Mouse (Mus musculus) monocyte, adult 2 months (primary cell): ENCODE results near the gene Lax1.
"Not testable (repeated sequence)": the region's sequence is repeated elsewhere in the genome, so short reads cannot be mapped to it uniquely, and the experiment has no call there.

ENCODE experiments used
- DNase-seq, 2 experiments: peaks; one replicate each; pipeline ENCODE4 v3.0.0; 2022; ENCODE audit warnings: low spot score in 2 of 2, low read depth in 1 of 2

The Lax1 gene

GRCm38 (mm10) chr1:133689897-133690296 is at the start of gene Lax1:
Lax1 (minus strand) TSS chr1:133690108.
- no peak for DNase-seq

- no peak for DNase-seq
These were observed 46.8 kb upstream of the Lax1 start for GRCm38 (mm10) chr1:133736664-133737063.

GRCm38 (mm10) chr1:133735995-133736652 is 46.2 kb upstream of the Lax1 start:
- DNase-seq: no peak

- DNase-seq: no peak
These were observed 42.9 kb upstream of the Lax1 start for GRCm38 (mm10) chr1:133732814-133733213.

- DNase-seq: no peak
These were observed 38.4 kb upstream of the Lax1 start for GRCm38 (mm10) chr1:133728339-133728738.

- DNase-seq: no peak
These were observed 30.4 kb upstream of the Lax1 start for GRCm38 (mm10) chr1:133720342-133720741.

GRCm38 (mm10) chr1:133718786-133719185 is 28.9 kb upstream of the Lax1 start:
- no peak for DNase-seq

GRCm38 (mm10) chr1:133718296-133718695 is 28.4 kb upstream of the Lax1 start:
- DNase-seq: no peak

GRCm38 (mm10) chr1:133716464-133716863 is 26.6 kb upstream of the Lax1 start:
- DNase-seq: no peak

GRCm38 (mm10) chr1:133715191-133715590 is 25.3 kb upstream of the Lax1 start:
- DNase-seq: no peak

- no peak for DNase-seq
These were observed 23.1 kb upstream of the Lax1 start for GRCm38 (mm10) chr1:133713009-133713370.

GRCm38 (mm10) chr1:133712288-133713008 is 22.5 kb upstream of the Lax1 start:
- DNase-seq: no peak

GRCm38 (mm10) chr1:133711376-133711775 is 21.5 kb upstream of the Lax1 start:
- no peak for DNase-seq

GRCm38 (mm10) chr1:133710895-133711294 is 21.0 kb upstream of the Lax1 start:
- DNase-seq: no peak

GRCm38 (mm10) chr1:133709292-133709691 is 19.4 kb upstream of the Lax1 start:
- DNase-seq: no peak

GRCm38 (mm10) chr1:133701824-133702223 is 11.9 kb upstream of the Lax1 start:
- DNase-seq: not testable (repeated sequence)

- DNase-seq: no peak
These were observed 8.2 kb upstream of the Lax1 start for GRCm38 (mm10) chr1:133697935-133698620.

- no peak for DNase-seq
These were observed 6.0 kb upstream of the Lax1 start for GRCm38 (mm10) chr1:133695901-133696300.

GRCm38 (mm10) chr1:133694876-133695275 is 5.0 kb upstream of the Lax1 start:
- no peak for DNase-seq

GRCm38 (mm10) chr1:133694301-133694700 is 4.4 kb upstream of the Lax1 start:
- no peak for DNase-seq

GRCm38 (mm10) chr1:133693536-133694114 is 3.7 kb upstream of the Lax1 start:
- no peak for DNase-seq

GRCm38 (mm10) chr1:133692195-133692594 is 2.3 kb upstream of the Lax1 start:
- DNase-seq: no peak
